Mouse (Mus musculus) lung, postnatal 0 days (tissue): ENCODE results near the gene Prr14. TPM values are rescaled to one million over a fixed set of nuclear protein-coding genes. Genes with fewer than 3 reads are reported as not detected.

Experiments
- ATAC-seq: fragments of 200-750 bp; cut with Nextera tagmentation; 2 replicates; pipeline ENCODE4 v1.8.0; 2017; ENCODE audit warnings: moderate library complexity
- DNase-seq: peaks from one replicate; pipeline ENCODE4 v3.0.0-alpha.2; 2016; ENCODE audit warnings: low spot score
- H3K27ac ChIP-seq: fragments of 300-500 bp; sonication (generic); 2 replicates; pipeline ENCODE4 v1.5.1; 2014; ENCODE audit warnings: antibody characterized with exemption, mild to moderate bottlenecking, low read length, mixed read lengths
- H3K27me3 ChIP-seq: fragments of 300-500 bp; sonication (generic); replicated peaks from 2 replicates; pipeline ENCODE4 v1.6.1; 2014; ENCODE audit warnings: low read length, mixed read lengths; ENCODE audit not compliant: insufficient read depth
- H3K36me3 ChIP-seq: fragments of 300-500 bp; sonication (generic); 2 replicates; pipeline ENCODE4 v1.6.1; 2014; ENCODE audit warnings: low read length, mixed read lengths; ENCODE audit not compliant: insufficient read depth
- H3K4me1 ChIP-seq: fragments of 300-500 bp; sonication (generic); 2 replicates; pipeline ENCODE4 v1.6.1; 2014; ENCODE audit warnings: antibody characterized with exemption, low read depth, low read length, mixed read lengths; ENCODE audit not compliant: insufficient read depth
- H3K4me2 ChIP-seq: fragments of 300-500 bp; sonication (generic); replicated peaks from 2 replicates; pipeline ENCODE4 v1.6.1; 2014; ENCODE audit warnings: low read depth, mild to moderate bottlenecking, low read length, moderate library complexity, mixed read lengths
- H3K4me3 ChIP-seq: fragments of 300-500 bp; sonication (generic); 2 replicates; pipeline ENCODE4 v1.5.1; 2014; ENCODE audit warnings: low read depth, low read length
- H3K9ac ChIP-seq: fragments of 300-500 bp; sonication (generic); replicated peaks from 2 replicates; pipeline ENCODE4 v1.6.1; 2014; ENCODE audit warnings: low read depth, mild to moderate bottlenecking
- H3K9me3 ChIP-seq: fragments of 300-500 bp; sonication (generic); 2 replicates; pipeline ENCODE4 v1.6.1; 2016; ENCODE audit warnings: low read length, mixed read lengths
- CTCF ChIP-seq: IDR thresholded peaks from 2 replicates; pipeline ENCODE4 v1.5.1; 2016; ENCODE audit warnings: antibody characterized with exemption, mild to moderate bottlenecking
- EP300 ChIP-seq: IDR thresholded peaks from 2 replicates; pipeline ENCODE4 v1.6.1; 2016; ENCODE audit warnings: antibody characterized with exemption, mild to moderate bottlenecking, control low read depth
- WGBS: fragments of 180-500 bp; shearing (Covaris S2); extraction: QIAGEN DNeasy Blood & Tissue Kit; methylation state at CpG from one replicate; pipeline ENCODE4 v1.1.7; 2014; 5-methylcytosine and 5-hydroxymethylcytosine counted together
- polyA plus RNA-seq: library from polyadenylated mRNA; unstranded; fragments of >200 nt; fragmentation: Nextera tagmentation; extraction: Ambion mirVana; gene quantifications from 2 replicates; pipeline ENCODE4 v1.2.1, GENCODE M21; 2015

The Prr14 gene
- polyA plus RNA-seq, 1 experiment from 2014 or later, result 37.6 TPM

DNA sequence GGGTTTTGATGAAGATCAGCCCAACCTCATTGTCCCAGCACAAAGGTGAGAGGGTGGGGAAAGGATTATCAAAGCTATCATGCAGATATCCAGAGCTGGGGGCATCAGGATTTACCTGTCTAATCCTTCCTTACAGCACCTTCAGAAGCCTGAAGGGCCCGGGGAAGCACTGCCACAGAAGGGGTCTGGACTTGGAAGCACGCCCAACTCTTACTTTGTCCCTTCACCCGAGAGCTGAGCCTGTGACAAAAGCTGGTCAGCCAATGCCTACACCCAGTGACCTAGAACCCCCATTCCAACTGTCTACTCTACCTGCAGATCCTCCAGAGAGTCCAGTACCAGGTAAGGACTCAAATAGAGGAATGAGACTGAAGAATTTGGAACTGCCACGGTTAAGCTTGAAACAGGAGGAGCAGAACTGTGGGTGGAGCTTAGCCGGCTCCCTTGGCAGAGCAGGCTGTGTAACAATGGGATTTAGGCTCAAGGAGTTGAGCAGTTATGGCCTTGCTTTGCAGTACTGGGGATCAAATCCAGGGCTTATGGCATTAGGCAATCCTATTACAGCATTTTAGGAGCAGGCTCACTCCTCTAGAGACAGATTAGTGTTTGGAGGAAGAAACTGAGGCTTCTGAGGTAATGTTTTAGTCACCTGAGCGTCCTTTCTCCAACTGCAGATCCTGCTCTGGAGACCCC is 15.1 kb downstream of the Prr14 start:
- ATAC-seq (no peak), DNase-seq (no peak)
- Histone ChIP-seq H3K27ac (no peak overlapping the region), H3K4me3 (no peak overlapping the region), H3K9ac (no peak overlapping the region), H3K9me3 (no peaks in the 10 kb centered on the region), H3K36me3 (peaks cover 24% of the 10 kb centered on the region; the same call in 1 of the 2 replicates), H3K4me2 (no peak overlapping the region), H3K4me1 (peaks cover 7% of the 10 kb centered on the region; the same call in 1 of the 2 replicates), H3K27me3 (no peaks in the 10 kb centered on the region)
- WGBS, result 74% methylated on average over 6 of the region's 6 CpGs
- TF ChIP-seq EP300 (no peak), CTCF (no peak)

DNA sequence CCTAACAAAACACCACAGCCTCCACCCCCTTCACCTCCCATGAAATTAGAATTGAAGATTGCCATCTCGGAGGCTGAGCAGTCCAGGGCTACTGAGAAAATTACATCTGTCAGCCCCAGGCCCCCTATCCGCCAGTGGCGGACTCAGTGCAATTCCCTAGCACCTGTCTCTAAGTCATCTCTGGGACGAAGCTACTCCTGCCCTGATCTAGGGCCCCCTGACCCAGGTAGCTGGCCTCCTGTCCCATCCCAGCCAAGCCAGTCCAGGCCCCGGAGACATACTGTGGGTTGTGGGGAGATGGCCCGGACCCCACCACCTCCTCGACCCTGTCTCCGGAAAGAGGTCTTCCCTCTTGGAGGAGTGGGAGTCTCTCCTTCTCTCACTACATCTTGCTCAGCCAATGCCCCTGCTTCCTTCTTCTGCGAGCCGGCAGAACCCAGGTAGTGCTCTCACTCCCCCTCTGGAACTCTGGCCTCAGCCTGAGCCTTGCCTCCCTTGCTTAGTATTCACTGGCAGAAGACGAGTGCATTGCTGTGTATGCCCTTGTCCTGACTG is 15.9 kb downstream of the Prr14 start:
- Histone ChIP-seq H3K4me3 (no peak overlapping the region), H3K27ac (no peak overlapping the region), H3K27me3 (no peaks in the 10 kb centered on the region), H3K4me2 (no peak overlapping the region), H3K4me1 (peaks cover 15% of the 10 kb centered on the region; the same call in 1 of the 2 replicates), H3K9ac (no peak overlapping the region), H3K9me3 (no peaks in the 10 kb centered on the region), H3K36me3 (peaks cover 24% of the 10 kb centered on the region; the same call in 1 of the 2 replicates)
- ATAC-seq (no peak), DNase-seq (no peak)
- TF ChIP-seq EP300 (no peak), CTCF (no peak)
- 94% methylated on average over 11 of the region's 11 CpGs for WGBS

DNA sequence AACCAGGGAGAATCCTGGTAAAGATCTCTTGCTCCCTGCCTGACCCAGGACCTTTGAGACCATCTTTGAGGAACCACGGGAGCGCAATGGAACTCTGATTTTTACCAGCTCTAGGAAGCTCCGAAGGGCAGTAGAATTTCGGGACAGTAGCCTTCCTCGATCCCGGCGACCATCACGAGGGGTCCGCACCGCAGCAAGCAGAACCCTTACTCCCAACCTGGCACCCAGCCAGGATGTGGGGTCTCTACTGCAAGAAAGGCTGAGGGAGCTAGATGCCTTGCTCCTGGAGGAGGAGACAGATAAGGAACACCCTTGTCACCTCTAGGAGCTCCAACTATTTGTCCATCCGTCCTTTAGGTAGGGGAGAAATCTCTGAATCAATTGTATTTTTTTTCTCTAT is 16.9 kb downstream of the Prr14 start:
- no peak overlapping the region for H3K9ac ChIP-seq

DNA sequence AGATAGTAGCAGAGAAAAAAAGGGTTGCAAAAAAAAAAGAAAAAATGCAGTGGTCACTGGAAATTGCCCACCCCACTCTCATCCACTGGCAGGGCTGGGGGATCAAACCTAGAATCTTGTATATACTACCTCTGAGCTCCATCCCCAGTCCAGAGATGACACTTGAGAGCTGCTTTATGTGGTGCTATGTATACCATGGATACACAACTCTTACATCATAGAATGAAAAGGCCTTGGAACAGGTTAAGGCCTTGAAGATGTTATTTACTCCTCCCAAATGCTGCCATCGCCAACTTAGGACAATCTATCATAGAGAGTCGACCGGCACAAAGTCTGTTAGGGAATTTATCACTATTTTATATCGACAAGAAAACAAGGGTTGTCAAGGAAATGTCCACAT is 17.4 kb downstream of the Prr14 start:
- Histone ChIP-seq H3K9me3 (no peaks in the 10 kb centered on the region), H3K4me3 (peak overlapping the region; percentile 97), H3K27me3 (no peaks in the 10 kb centered on the region), H3K9ac (peak overlapping the region; percentile 50), H3K27ac (peak overlapping the region; percentile 97), H3K4me1 (peaks cover 21% of the 10 kb centered on the region; the same call in 1 of the 2 replicates), H3K36me3 (peaks cover 24% of the 10 kb centered on the region; the same call in 1 of the 2 replicates), H3K4me2 (peak overlapping the region; percentile 68)
- DNase-seq, result peak; percentile 16
- TF ChIP-seq EP300 (no peak), CTCF (no peak)
- ATAC-seq, result no peak
- 65% methylated on average over 4 of the region's 4 CpGs for WGBS

More for the DNA sequence above, 16.9 kb downstream of the Prr14 start:
- TF ChIP-seq EP300 (no peak), CTCF (no peak)
- Histone ChIP-seq H3K4me3 (no peak overlapping the region), H3K4me1 (peaks cover 21% of the 10 kb centered on the region; the same call in 1 of the 2 replicates), H3K27me3 (no peaks in the 10 kb centered on the region), H3K9me3 (no peaks in the 10 kb centered on the region), H3K27ac (no peak overlapping the region), H3K36me3 (peaks cover 24% of the 10 kb centered on the region; the same call in 1 of the 2 replicates), H3K4me2 (no peak overlapping the region)
- WGBS, result 96% methylated on average over 11 of the region's 11 CpGs
- DNase-seq (no peak), ATAC-seq (no peak)

DNA sequence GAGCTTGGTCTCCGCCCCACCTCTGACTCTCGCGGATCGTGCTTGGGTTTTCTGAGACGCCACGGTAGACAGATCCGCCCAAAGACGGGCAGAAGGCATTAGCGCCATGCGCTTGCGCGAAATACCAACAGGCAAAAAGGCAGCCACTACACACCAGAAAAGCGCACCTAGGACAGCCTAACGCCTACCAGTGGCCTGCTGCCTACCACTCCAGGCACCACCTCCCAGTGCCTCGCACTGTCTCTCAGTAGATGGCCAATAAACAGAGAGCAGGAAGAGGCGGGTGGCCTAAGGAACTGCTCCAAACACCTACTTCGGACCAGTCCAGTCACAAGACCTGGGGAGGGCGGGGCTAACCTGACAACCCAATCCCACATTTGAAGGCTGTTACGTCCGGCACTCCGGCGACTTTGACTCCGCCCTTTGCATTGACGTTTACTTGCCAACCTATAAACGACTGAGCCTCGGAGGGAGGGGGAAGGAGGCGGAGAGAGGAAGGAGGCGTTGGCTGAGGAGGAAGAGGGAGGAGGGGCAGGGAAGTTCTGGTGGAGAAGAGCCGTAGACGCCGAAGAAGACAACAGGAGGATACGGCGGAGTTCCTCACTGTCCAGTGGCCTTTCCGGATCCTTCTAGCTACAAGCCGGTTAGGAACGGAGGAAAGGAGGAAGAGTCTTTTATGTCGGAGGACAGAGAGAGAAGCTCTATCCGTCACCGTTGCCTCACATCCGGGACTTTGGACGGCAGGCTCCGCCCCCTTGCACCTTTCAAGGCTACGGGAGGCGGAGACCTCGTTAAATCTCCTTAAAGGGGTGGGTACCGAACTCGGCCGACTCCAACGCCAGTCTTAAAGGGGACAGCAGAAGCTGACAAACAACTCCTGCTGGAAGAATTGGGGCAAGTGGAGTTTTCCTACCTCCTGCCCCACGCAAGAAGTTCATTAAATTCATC is 18.6 kb downstream of the Prr14 start:
- peak overlapping the region; percentile 94 for H3K9ac ChIP-seq
- H3K4me3 ChIP-seq, result peak overlapping the region; percentile 97
- peak overlapping the region; percentile 97 for H3K27ac ChIP-seq
- DNase-seq (peak; percentile 100), ATAC-seq (peak; percentile 90)
- no peaks in the 10 kb centered on the region for H3K9me3 ChIP-seq
- under 1% methylated on average over 50 of the region's 50 CpGs for WGBS
- H3K36me3 ChIP-seq, result peaks cover 30% of the 10 kb centered on the region; the same call in 1 of the 2 replicates
- peak overlapping the region; percentile 97 for H3K4me2 ChIP-seq
- H3K4me1 ChIP-seq, result peaks cover 21% of the 10 kb centered on the region; the same call in 1 of the 2 replicates
- no peaks in the 10 kb centered on the region for H3K27me3 ChIP-seq
- TF ChIP-seq CTCF (peak; percentile 45), EP300 (peak; percentile 61)
